Mouse (Mus musculus) stomach, embryonic 16.5 days (tissue): ENCODE data around the gene Lcn2. TPM values are rescaled to one million over a fixed set of nuclear protein-coding genes. Genes with fewer than 3 reads are reported as not detected.

ENCODE experiments used
- ATAC-seq: fragments of 200-750 bp; cut with Nextera tagmentation; 2 replicates; pipeline ENCODE4 v1.8.0; 2017; ENCODE audit warnings: moderate number of reproducible peaks, moderate TSS enrichment; ENCODE audit not compliant: insufficient read depth, low FRiP score
- H3K27ac ChIP-seq: fragments of 300-500 bp; sonication (generic); 2 replicates; pipeline ENCODE4 v1.5.1; 2014; ENCODE audit warnings: low read length
- H3K27me3 ChIP-seq: fragments of 300-500 bp; sonication (generic); 2 replicates; pipeline ENCODE4 v1.6.1; 2014; ENCODE audit warnings: low read length, control low read depth, mixed read lengths; ENCODE audit not compliant: control insufficient read depth, insufficient read depth
- H3K36me3 ChIP-seq: fragments of 300-500 bp; sonication (generic); 2 replicates; pipeline ENCODE4 v1.6.1; 2014; ENCODE audit warnings: low read length; ENCODE audit not compliant: control insufficient read depth, insufficient read depth
- H3K4me1 ChIP-seq: fragments of 300-500 bp; sonication (generic); 2 replicates; pipeline ENCODE4 v1.6.1; 2014; ENCODE audit warnings: low read length, control low read depth, mixed read lengths; ENCODE audit not compliant: control insufficient read depth, insufficient read depth
- H3K4me2 ChIP-seq: fragments of 300-500 bp; sonication (generic); 2 replicates; pipeline ENCODE4 v1.6.1; 2014; ENCODE audit warnings: low read depth, low read length, mixed read lengths
- H3K4me3 ChIP-seq: fragments of 300-500 bp; sonication (generic); replicated peaks from 2 replicates; pipeline ENCODE4 v1.5.1; 2014; ENCODE audit warnings: mild to moderate bottlenecking, low read length
- H3K9ac ChIP-seq: fragments of 300-500 bp; sonication (generic); 2 replicates; pipeline ENCODE4 v1.6.1; 2014; ENCODE audit warnings: low read length
- H3K9me3 ChIP-seq: fragments of 300-500 bp; sonication (generic); replicated peaks from 2 replicates; pipeline ENCODE4 v1.6.1; 2016; ENCODE audit warnings: low read length, control low read depth; ENCODE audit not compliant: control insufficient read depth
- WGBS: fragments of 180-500 bp; shearing (Covaris S2); extraction: QIAGEN DNeasy Blood & Tissue Kit; methylation state at CpG from one replicate; pipeline ENCODE4 v1.1.7; 2014; 5-methylcytosine and 5-hydroxymethylcytosine counted together
- polyA plus RNA-seq: library from polyadenylated mRNA; unstranded; fragments of >200 nt; fragmentation: Nextera tagmentation; extraction: Ambion mirVana; gene quantifications from 2 replicates; pipeline ENCODE4 v1.2.1, GENCODE M21; 2015

Lcn2 gene
- polyA plus RNA-seq, 1 experiment from 2014 or later, result 23.6 TPM

DNA sequence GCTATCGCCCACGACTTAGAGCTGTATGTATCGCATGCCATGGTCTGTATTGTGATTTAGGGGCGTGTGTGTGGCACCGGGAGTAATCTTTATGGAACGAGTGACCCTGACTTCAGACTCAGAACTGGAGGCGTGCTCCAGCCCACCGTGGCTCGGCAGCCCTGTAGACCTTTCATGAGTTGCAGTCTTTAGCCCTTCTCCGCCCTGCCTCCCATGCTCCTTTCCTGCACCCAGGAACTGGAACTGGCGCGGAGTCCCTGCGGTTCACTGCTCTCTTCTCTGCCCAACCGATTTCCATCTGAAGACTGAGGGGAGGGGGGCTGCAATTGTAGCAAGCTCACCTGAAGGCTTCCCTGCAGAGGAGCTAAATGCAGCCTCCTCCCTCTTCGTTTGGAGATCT is 8.6 kb upstream of the Lcn2 start:
- under 1% methylated on average over 15 of the region's 15 CpGs for WGBS
- H3K4me1 ChIP-seq, result peaks cover 11% of the 10 kb centered on the region
- peak overlapping the region; percentile 79 for H3K4me3 ChIP-seq
- H3K27me3 ChIP-seq, result no peaks in the 10 kb centered on the region
- H3K36me3 ChIP-seq, result no peaks in the 10 kb centered on the region; the same call in none of the 2 replicates
- H3K9me3 ChIP-seq, result no peaks in the 10 kb centered on the region
- no peak for ATAC-seq
- peak overlapping the region; percentile 95 for H3K4me2 ChIP-seq
- H3K9ac ChIP-seq, result peak overlapping the region; percentile 89
- peak overlapping the region; percentile 92; the same call in 1 of the 2 replicates for H3K27ac ChIP-seq

DNA sequence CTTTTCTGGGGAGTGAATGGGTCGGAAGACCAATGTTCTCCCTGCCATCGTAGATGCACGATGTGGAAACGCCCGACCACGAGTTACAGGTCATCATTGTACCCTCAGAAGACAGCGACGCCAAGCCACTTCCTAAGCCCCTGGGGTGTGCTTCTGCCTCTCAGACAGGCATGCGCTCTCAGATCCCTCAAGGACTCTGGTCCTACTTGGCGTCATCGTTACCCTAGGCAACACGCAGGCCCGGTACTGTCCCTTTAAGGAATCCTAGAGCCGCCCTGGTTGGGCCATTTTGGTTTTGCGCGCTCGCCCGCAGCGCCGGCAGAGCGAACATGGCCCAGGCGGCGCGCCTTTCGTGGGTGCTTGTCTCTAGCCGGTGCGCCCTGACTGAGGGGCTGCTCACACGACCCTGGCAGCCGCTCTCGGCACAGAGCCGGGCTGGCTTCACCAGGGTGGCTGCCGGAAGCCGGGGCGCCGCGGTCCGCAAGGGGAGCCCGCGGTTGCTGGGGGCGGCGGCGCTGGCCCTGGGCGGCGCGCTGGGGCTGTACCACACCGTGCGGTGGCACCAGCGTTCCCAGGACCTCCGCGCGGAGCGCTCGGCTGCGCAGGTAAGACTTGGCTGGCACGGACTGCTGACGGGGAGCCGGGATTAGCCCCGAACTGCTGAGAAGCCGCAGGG is 8.0 kb upstream of the Lcn2 start:
- peak overlapping the region; percentile 92 for H3K27ac ChIP-seq
- WGBS, result under 1% methylated on average over 59 of the region's 59 CpGs
- no peaks in the 10 kb centered on the region for H3K9me3 ChIP-seq
- peak overlapping the region; percentile 79 for H3K4me3 ChIP-seq
- H3K4me1 ChIP-seq, result peaks cover 11% of the 10 kb centered on the region
- peak overlapping the region; percentile 95 for H3K4me2 ChIP-seq
- no peaks in the 10 kb centered on the region for H3K27me3 ChIP-seq
- ATAC-seq, result peak; percentile 95
- H3K9ac ChIP-seq, result peak overlapping the region; percentile 89
- H3K36me3 ChIP-seq, result no peaks in the 10 kb centered on the region; the same call in 1 of the 2 replicates

GRCm38 (mm10) chr2:32395484-32395945 is 7.5 kb upstream of the Lcn2 start, which contains the start of gene Ptges2:
TSS of gene Ptges2 (plus strand) at chr2:32395896.
- Histone ChIP-seq H3K4me1 (peaks cover 11% of the 10 kb centered on the region), H3K4me2 (peak within 1 kb of the TSS; percentile 95), H3K27ac (peak within 1 kb of the TSS; percentile 92), H3K9me3 (no peaks in the 10 kb centered on the region), H3K4me3 (peak within 1 kb of the TSS; percentile 79), H3K36me3 (no peaks in the 10 kb centered on the region; the same call in 1 of the 2 replicates), H3K9ac (peak within 1 kb of the TSS; percentile 89), H3K27me3 (no peaks in the 10 kb centered on the region)
- peak; percentile 90 for ATAC-seq
- under 1% methylated on average over 31 of the region's 31 CpGs for WGBS

GRCm38 (mm10) chr2:32394973-32395372 is 6.9 kb upstream of the Lcn2 start:
- no peaks in the 10 kb centered on the region for H3K27me3 ChIP-seq
- peaks cover 11% of the 10 kb centered on the region for H3K4me1 ChIP-seq
- peak overlapping the region; percentile 95 for H3K4me2 ChIP-seq
- H3K9ac ChIP-seq, result peak overlapping the region; percentile 89
- no peaks in the 10 kb centered on the region for H3K9me3 ChIP-seq
- peak; percentile 5; the same call in 1 of the 2 replicates for ATAC-seq
- H3K4me3 ChIP-seq, result peak overlapping the region; percentile 79
- peak overlapping the region; percentile 92 for H3K27ac ChIP-seq
- H3K36me3 ChIP-seq, result no peaks in the 10 kb centered on the region; the same call in 1 of the 2 replicates
- WGBS, result 3% methylated on average over 8 of the region's 8 CpGs

DNA sequence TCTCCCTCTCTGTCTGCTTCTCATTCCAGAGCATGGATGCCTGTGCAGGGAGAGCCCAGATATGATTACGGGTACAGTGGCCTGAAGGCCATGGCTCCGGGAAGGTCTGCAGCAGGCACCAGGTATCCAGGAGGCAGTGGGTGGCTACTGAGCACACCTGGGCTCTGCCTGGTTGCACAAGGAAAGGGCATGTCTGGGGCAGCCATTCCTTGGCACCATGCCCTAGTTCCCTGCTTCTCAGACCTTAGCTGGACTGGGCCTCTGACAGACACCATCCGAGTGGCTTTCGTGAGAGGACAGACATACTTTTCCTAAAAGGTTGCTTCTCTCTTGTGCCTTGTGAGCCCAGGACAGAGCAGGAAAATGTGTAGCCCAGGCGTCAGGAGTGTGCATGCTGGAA is 4.0 kb upstream of the Lcn2 start:
- peaks cover 9% of the 10 kb centered on the region for H3K4me1 ChIP-seq
- H3K9me3 ChIP-seq, result no peaks in the 10 kb centered on the region
- no peak for ATAC-seq
- no peak overlapping the region for H3K9ac ChIP-seq
- no peaks in the 10 kb centered on the region for H3K27me3 ChIP-seq
- 76% methylated on average over 5 of the region's 5 CpGs for WGBS
- H3K27ac ChIP-seq, result no peak overlapping the region
- H3K4me2 ChIP-seq, result no peak overlapping the region
- no peak overlapping the region for H3K4me3 ChIP-seq
- no peaks in the 10 kb centered on the region for H3K36me3 ChIP-seq

DNA sequence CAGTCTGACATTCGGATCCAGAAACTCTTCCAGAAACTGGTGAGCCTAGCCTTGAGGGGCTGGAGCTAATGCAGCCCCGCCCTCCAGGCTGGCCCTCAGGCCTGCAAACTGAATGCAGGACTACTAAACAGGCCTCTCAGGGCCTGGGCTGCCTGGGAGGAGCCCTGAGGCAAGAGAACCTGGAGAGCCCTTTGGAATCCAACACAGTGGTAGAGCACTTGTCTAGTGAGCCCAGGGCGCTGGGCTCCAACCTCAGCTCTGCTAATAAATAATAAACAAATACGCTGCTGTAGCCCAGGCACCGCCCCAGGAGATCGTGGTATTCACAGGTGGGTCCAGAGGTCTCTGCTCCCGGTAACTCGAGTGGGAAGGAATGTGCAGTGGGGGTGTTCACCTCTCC is 2.8 kb upstream of the Lcn2 start:
- WGBS, result 58% methylated on average over 8 of the region's 8 CpGs
- no peak overlapping the region for H3K27ac ChIP-seq

DNA sequence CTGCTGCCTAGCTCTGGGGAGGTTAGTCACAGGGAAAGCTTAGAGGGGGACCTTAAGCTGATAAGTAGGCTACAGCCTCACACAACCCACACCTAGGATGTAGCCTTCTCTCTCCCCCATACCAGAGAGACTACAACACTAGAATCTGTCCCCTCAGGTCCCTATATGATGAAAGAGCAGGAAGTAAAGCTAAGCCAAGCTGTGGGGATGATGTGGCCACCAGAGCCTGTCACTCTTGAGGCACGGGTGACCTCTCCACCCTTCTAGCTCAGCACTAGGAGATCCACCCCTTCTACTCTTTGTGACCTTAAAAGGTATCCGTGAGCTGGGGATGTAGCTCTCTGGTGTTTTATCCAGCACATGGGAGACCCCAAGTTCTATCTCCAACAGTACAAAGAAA is 1.1 kb upstream of the Lcn2 start:
- no peak overlapping the region for H3K4me2 ChIP-seq
- no peak for ATAC-seq

More for the DNA sequence above, 2.8 kb upstream of the Lcn2 start:
- Histone ChIP-seq H3K9me3 (no peaks in the 10 kb centered on the region), H3K9ac (0 out of 2 replicates have a peak overlapping the region, but pooled peaks have one; percentile 26), H3K27me3 (no peaks in the 10 kb centered on the region), H3K4me2 (no peak overlapping the region), H3K4me3 (no peak overlapping the region), H3K4me1 (peaks cover 5% of the 10 kb centered on the region), H3K36me3 (no peaks in the 10 kb centered on the region)
- ATAC-seq, result no peak

GRCm38 (mm10) chr2:32382689-32383088 is 5.4 kb downstream of the Lcn2 start:
- H3K4me1 ChIP-seq, result peaks cover 6% of the 10 kb centered on the region; the same call in 1 of the 2 replicates
- H3K27ac ChIP-seq, result no peak overlapping the region
- H3K4me2 ChIP-seq, result no peak overlapping the region
- H3K27me3 ChIP-seq, result 0 out of 2 replicates have a peak, but pooled peaks cover 2% of the 10 kb centered on the region
- ATAC-seq, result no peak
- WGBS, result 79% methylated on average over 2 of the region's 2 CpGs
- no peak overlapping the region for H3K4me3 ChIP-seq
- no peaks in the 10 kb centered on the region for H3K9me3 ChIP-seq
- H3K36me3 ChIP-seq, result no peaks in the 10 kb centered on the region
- no peak overlapping the region for H3K9ac ChIP-seq

More for the DNA sequence above, 1.1 kb upstream of the Lcn2 start:
- Histone ChIP-seq H3K9me3 (no peaks in the 10 kb centered on the region), H3K36me3 (no peaks in the 10 kb centered on the region), H3K27ac (no peak overlapping the region), H3K9ac (no peak overlapping the region), H3K4me3 (no peak overlapping the region), H3K27me3 (no peaks in the 10 kb centered on the region), H3K4me1 (no peaks in the 10 kb centered on the region)
- WGBS, result 64% methylated on average over 2 of the region's 2 CpGs

- peak; percentile 93 for ATAC-seq
- peak within 1 kb of the TSS; percentile 39; the same call in 1 of the 2 replicates for H3K27ac ChIP-seq
- peaks cover 6% of the 10 kb centered on the region; the same call in 1 of the 2 replicates for H3K4me1 ChIP-seq
These were observed 6.3 kb downstream of the Lcn2 start, which contains the start of gene 1110008P14Rik for GRCm38 (mm10) chr2:32381775-32382223. TSS of gene 1110008P14Rik (minus strand) at chr2:32381938.

More at GRCm38 (mm10) chr2:32381775-32382223, 6.3 kb downstream of the Lcn2 start, which contains the start of gene 1110008P14Rik:
- peak within 1 kb of the TSS; percentile 93 for H3K4me2 ChIP-seq
- 0 out of 2 replicates have a peak, but pooled peaks cover 2% of the 10 kb centered on the region for H3K27me3 ChIP-seq
- H3K4me3 ChIP-seq, result peak within 1 kb of the TSS; percentile 66
- H3K9me3 ChIP-seq, result no peaks in the 10 kb centered on the region
- WGBS, result 1% methylated on average over 46 of the region's 47 CpGs
- H3K36me3 ChIP-seq, result no peaks in the 10 kb centered on the region
- H3K9ac ChIP-seq, result peak within 1 kb of the TSS; percentile 71
